Mouse (Mus musculus): ENCODE data around the gene Psenen.

The Psenen gene

DNA sequence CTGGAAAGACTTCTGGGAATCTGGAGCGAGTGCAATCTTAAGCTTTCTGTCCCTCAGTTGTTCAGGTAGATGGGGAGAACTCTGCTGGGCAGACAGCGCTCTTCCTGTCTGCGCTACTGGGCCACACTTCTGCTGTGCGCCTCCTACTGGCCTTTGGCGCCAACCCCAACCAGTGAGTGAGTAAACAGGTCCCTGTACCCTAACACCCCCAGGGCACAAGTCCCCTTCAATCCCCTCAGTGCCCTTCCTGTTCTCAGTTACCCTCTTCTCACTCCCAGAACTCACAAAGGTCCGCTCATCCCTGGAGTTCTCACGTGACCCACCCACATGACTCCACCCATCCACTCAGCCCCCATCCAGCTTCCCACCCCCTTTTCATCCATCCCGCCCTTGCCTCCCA, 45.1 kb downstream of the Psenen start:
- DNase-seq (ENCODE audit: low read depth, low spot score) = no peak

DNA sequence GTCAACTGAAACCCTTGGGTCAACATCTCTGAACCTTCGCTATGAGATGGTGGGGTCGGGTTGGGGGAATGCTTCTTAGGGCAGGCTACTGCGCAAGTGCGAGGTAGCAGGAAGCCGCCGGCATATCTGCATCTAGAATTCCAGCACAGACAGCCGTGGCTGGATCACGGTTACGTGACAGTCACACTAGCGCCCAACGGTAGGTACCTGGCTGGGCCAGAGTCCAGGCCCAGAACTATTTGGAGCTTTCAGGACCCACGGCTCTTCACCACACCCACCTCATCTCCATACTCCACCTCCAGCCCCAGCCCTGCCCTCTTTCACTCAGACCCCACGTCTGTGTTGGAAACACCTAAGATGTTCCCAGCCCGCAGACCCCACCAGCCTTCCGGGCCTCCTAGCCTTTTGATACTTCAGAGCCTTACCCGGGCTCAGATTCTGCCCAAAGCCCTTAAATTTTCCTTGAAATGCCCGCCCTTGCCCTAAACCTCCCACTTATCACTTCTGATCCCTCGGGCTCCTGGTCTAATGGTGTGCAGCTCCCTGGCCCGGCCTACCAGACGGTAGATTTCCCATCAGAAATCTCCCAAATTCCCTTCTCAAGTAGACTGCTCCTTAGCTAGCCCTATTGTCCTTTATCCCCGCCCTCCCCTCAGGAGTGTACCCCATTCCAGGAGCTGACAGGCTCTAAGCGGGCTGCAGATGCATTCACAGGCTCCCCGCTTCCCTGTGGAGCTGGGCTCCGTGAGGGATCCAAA, 48.2 kb downstream of the Psenen start:
- no peak for DNase-seq (ENCODE audit: low read depth, low spot score)
